Mouse (Mus musculus) neural tube, embryonic 13.5 days (tissue): ENCODE measurements around the gene St8sia1. TPM values are rescaled to one million over a fixed set of nuclear protein-coding genes. Genes with fewer than 3 reads are reported as not detected.

Experiments used
- ATAC-seq: fragments of 200-750 bp; cut with Nextera tagmentation; 2 replicates; pipeline ENCODE4 v1.8.0; 2017; ENCODE audit warnings: low read depth, mild to moderate bottlenecking, moderate TSS enrichment, moderate library complexity
- H3K27ac ChIP-seq: fragments of 300-500 bp; sonication (generic); replicated peaks from 2 replicates; pipeline ENCODE4 v1.5.1; 2015; ENCODE audit warnings: moderate library complexity, mild to moderate bottlenecking, inconsistent platforms
- H3K27me3 ChIP-seq: fragments of 300-500 bp; sonication (generic); 2 replicates; pipeline ENCODE4 v1.6.1; 2015; ENCODE audit warnings: mild to moderate bottlenecking, inconsistent platforms
- H3K36me3 ChIP-seq: fragments of 300-500 bp; sonication (generic); 2 replicates; pipeline ENCODE4 v1.6.1; 2015; ENCODE audit warnings: mild to moderate bottlenecking, inconsistent platforms
- H3K4me1 ChIP-seq: fragments of 300-500 bp; sonication (generic); replicated peaks from 2 replicates; pipeline ENCODE4 v1.6.1; 2015; ENCODE audit warnings: inconsistent platforms
- H3K4me2 ChIP-seq: fragments of 300-500 bp; sonication (generic); 2 replicates; pipeline ENCODE4 v1.6.1; 2015; ENCODE audit warnings: inconsistent platforms, mild to moderate bottlenecking, moderate library complexity
- H3K4me3 ChIP-seq: fragments of 300-500 bp; sonication (generic); 2 replicates; pipeline ENCODE4 v1.5.1; 2015; ENCODE audit warnings: mild to moderate bottlenecking, inconsistent platforms
- H3K9ac ChIP-seq: fragments of 300-500 bp; sonication (generic); 2 replicates; pipeline ENCODE4 v1.6.1; 2015; ENCODE audit warnings: moderate library complexity, mild to moderate bottlenecking, inconsistent platforms
- H3K9me3 ChIP-seq: fragments of 300-500 bp; sonication (generic); 2 replicates; pipeline ENCODE4 v1.6.1; 2016; ENCODE audit warnings: inconsistent platforms
- WGBS: fragments of 180-500 bp; shearing (Covaris S2); methylation state at CpG from one replicate; pipeline ENCODE4 v1.1.7; 2015; 5-methylcytosine and 5-hydroxymethylcytosine counted together
- polyA plus RNA-seq: library from polyadenylated mRNA; unstranded; fragments of >200 nt; fragmentation: Nextera tagmentation; extraction: Ambion mirVana; gene quantifications from 2 replicates; pipeline ENCODE4 v1.2.1, GENCODE M21; 2015

Gene St8sia1
- polyA plus RNA-seq, 1 experiment from 2014 or later: 10.0 TPM

- H3K4me2 ChIP-seq: no peak overlapping the region
- no peak for ATAC-seq
- 80% methylated on average over 5 of the region's 5 CpGs for WGBS
These were observed 162.6 kb downstream of the St8sia1 start for GRCm38 (mm10) chr6:142801687-142802086.

GRCm38 (mm10) chr6:142799704-142800374 is 164.4 kb downstream of the St8sia1 start:
- WGBS: 83% methylated on average over 7 of the region's 7 CpGs
- ATAC-seq: no peak
- no peak overlapping the region for H3K27ac ChIP-seq
- H3K9me3 ChIP-seq: no peaks in the 10 kb centered on the region
- no peak overlapping the region for H3K4me2 ChIP-seq
- no peak overlapping the region for H3K4me3 ChIP-seq
- peaks cover 7% of the 10 kb centered on the region for H3K4me1 ChIP-seq
- no peaks in the 10 kb centered on the region for H3K27me3 ChIP-seq
- no peak overlapping the region for H3K9ac ChIP-seq
- H3K36me3 ChIP-seq: no peaks in the 10 kb centered on the region

More at GRCm38 (mm10) chr6:142801687-142802086, 162.6 kb downstream of the St8sia1 start:
- no peak overlapping the region for H3K27ac ChIP-seq
- no peaks in the 10 kb centered on the region for H3K36me3 ChIP-seq
- no peaks in the 10 kb centered on the region for H3K27me3 ChIP-seq
- H3K9me3 ChIP-seq: no peaks in the 10 kb centered on the region
- no peak overlapping the region for H3K9ac ChIP-seq
- no peak overlapping the region for H3K4me3 ChIP-seq
- peaks cover 7% of the 10 kb centered on the region for H3K4me1 ChIP-seq

- no peak for ATAC-seq
- no peaks in the 10 kb centered on the region for H3K36me3 ChIP-seq
- no peak overlapping the region for H3K27ac ChIP-seq
- H3K4me2 ChIP-seq: no peak overlapping the region
- no peak overlapping the region for H3K4me3 ChIP-seq
- no peak overlapping the region for H3K9ac ChIP-seq
- H3K4me1 ChIP-seq: peaks cover 15% of the 10 kb centered on the region
- no peaks in the 10 kb centered on the region for H3K9me3 ChIP-seq
- H3K27me3 ChIP-seq: no peaks in the 10 kb centered on the region
- WGBS: 79% methylated on average over 9 of the region's 9 CpGs
These were observed 165.4 kb downstream of the St8sia1 start for GRCm38 (mm10) chr6:142798837-142799236.

- ATAC-seq: no peak
- Histone ChIP-seq H3K9ac (no peak overlapping the region), H3K9me3 (no peaks in the 10 kb centered on the region), H3K36me3 (no peaks in the 10 kb centered on the region), H3K27me3 (no peaks in the 10 kb centered on the region), H3K4me1 (peaks cover 23% of the 10 kb centered on the region), H3K4me2 (no peak overlapping the region), H3K4me3 (no peak overlapping the region), H3K27ac (no peak overlapping the region)
- 89% methylated on average over 1 of the region's 1 CpGs for WGBS
These were observed 166.3 kb downstream of the St8sia1 start for GRCm38 (mm10) chr6:142797996-142798395.

GRCm38 (mm10) chr6:142795655-142796441 is 168.4 kb downstream of the St8sia1 start:
- no peaks in the 10 kb centered on the region for H3K9me3 ChIP-seq
- H3K9ac ChIP-seq: no peak overlapping the region
- no peak overlapping the region for H3K4me3 ChIP-seq
- H3K4me1 ChIP-seq: peaks cover 26% of the 10 kb centered on the region
- no peaks in the 10 kb centered on the region for H3K27me3 ChIP-seq
- no peak overlapping the region for H3K27ac ChIP-seq
- ATAC-seq: no peak
- no peaks in the 10 kb centered on the region for H3K36me3 ChIP-seq
- H3K4me2 ChIP-seq: no peak overlapping the region
- WGBS: 82% methylated on average over 15 of the region's 15 CpGs

GRCm38 (mm10) chr6:142795087-142795486 is 169.2 kb downstream of the St8sia1 start:
- ATAC-seq: no peak
- H3K4me3 ChIP-seq: no peak overlapping the region
- H3K9me3 ChIP-seq: no peaks in the 10 kb centered on the region
- WGBS: 90% methylated on average over 9 of the region's 9 CpGs
- H3K27ac ChIP-seq: no peak overlapping the region
- peaks cover 26% of the 10 kb centered on the region for H3K4me1 ChIP-seq
- no peak overlapping the region for H3K9ac ChIP-seq
- H3K4me2 ChIP-seq: no peak overlapping the region
- H3K27me3 ChIP-seq: no peaks in the 10 kb centered on the region
- no peaks in the 10 kb centered on the region for H3K36me3 ChIP-seq

GRCm38 (mm10) chr6:142793468-142793867 is 170.8 kb downstream of the St8sia1 start:
- Histone ChIP-seq H3K9me3 (no peaks in the 10 kb centered on the region), H3K27ac (no peak overlapping the region), H3K36me3 (no peaks in the 10 kb centered on the region), H3K9ac (no peak overlapping the region), H3K4me2 (peak overlapping the region; percentile 24; the same call in 1 of the 2 replicates), H3K4me3 (no peak overlapping the region), H3K27me3 (no peaks in the 10 kb centered on the region), H3K4me1 (peaks cover 28% of the 10 kb centered on the region)
- ATAC-seq: peak; percentile 75
- WGBS: 18% methylated on average over 7 of the region's 7 CpGs

- no peak for ATAC-seq
- no peak overlapping the region for H3K27ac ChIP-seq
- no peak overlapping the region for H3K4me3 ChIP-seq
- H3K4me1 ChIP-seq: peaks cover 34% of the 10 kb centered on the region
- H3K36me3 ChIP-seq: no peaks in the 10 kb centered on the region
- H3K9me3 ChIP-seq: no peaks in the 10 kb centered on the region
- H3K27me3 ChIP-seq: no peaks in the 10 kb centered on the region
- H3K4me2 ChIP-seq: no peak overlapping the region
- H3K9ac ChIP-seq: no peak overlapping the region
- WGBS: 54% methylated on average over 13 of the region's 13 CpGs
These were observed 171.8 kb downstream of the St8sia1 start for GRCm38 (mm10) chr6:142792241-142792968.

- H3K4me1 ChIP-seq: peaks cover 34% of the 10 kb centered on the region
These were observed 174.5 kb downstream of the St8sia1 start for GRCm38 (mm10) chr6:142789736-142790135.

GRCm38 (mm10) chr6:142788042-142788987 is 175.9 kb downstream of the St8sia1 start:
- Histone ChIP-seq H3K9ac (no peak overlapping the region), H3K4me2 (no peak overlapping the region), H3K27me3 (no peaks in the 10 kb centered on the region), H3K9me3 (no peaks in the 10 kb centered on the region), H3K4me1 (peaks cover 21% of the 10 kb centered on the region), H3K27ac (no peak overlapping the region; the same call in 1 of the 2 replicates), H3K36me3 (no peaks in the 10 kb centered on the region), H3K4me3 (no peak overlapping the region)
- WGBS: 51% methylated on average over 18 of the region's 18 CpGs
- peak; percentile 51 for ATAC-seq

More at GRCm38 (mm10) chr6:142789736-142790135, 174.5 kb downstream of the St8sia1 start:
- Histone ChIP-seq H3K9me3 (no peaks in the 10 kb centered on the region), H3K27ac (no peak overlapping the region), H3K36me3 (no peaks in the 10 kb centered on the region), H3K4me3 (no peak overlapping the region), H3K4me2 (no peak overlapping the region), H3K9ac (no peak overlapping the region), H3K27me3 (no peaks in the 10 kb centered on the region)
- no peak for ATAC-seq
- WGBS: 87% methylated on average over 10 of the region's 10 CpGs

- 89% methylated on average over 21 of the region's 21 CpGs for WGBS
- peaks cover 15% of the 10 kb centered on the region for H3K4me1 ChIP-seq
- H3K27ac ChIP-seq: no peak overlapping the region
- no peak overlapping the region for H3K4me2 ChIP-seq
- ATAC-seq: no peak
- no peak overlapping the region for H3K9ac ChIP-seq
- H3K9me3 ChIP-seq: no peaks in the 10 kb centered on the region
- no peak overlapping the region for H3K4me3 ChIP-seq
- no peaks in the 10 kb centered on the region for H3K36me3 ChIP-seq
- no peaks in the 10 kb centered on the region for H3K27me3 ChIP-seq
These were observed 178.1 kb downstream of the St8sia1 start for GRCm38 (mm10) chr6:142786106-142786505.
